Mouse (Mus musculus) gastrocnemius, adult 2 months (tissue): ENCODE measurements at regions not wholly inside any gene's neighbourhood (a gene's known extent, or its start where the extent isn't known, plus 50 kb on each side); places are given as distances from the start of the nearest gene placed in this dataset.

Experiments
- DNase-seq: peaks from one replicate; pipeline ENCODE4 v3.0.0; 2022
- H3K27ac ChIP-seq: fragments of 200-600 bp; 2 replicates; pipeline ENCODE4 v1.8.1; 2022; ENCODE audit warnings: mild to moderate bottlenecking
- H3K4me3 ChIP-seq: fragments of 200-600 bp; 2 replicates; pipeline ENCODE4 v1.8.1; 2022; ENCODE audit warnings: mild to moderate bottlenecking, moderate library complexity
- CTCF ChIP-seq: fragments of 200-600 bp; IDR thresholded peaks from 2 replicates; pipeline ENCODE4 v1.8.1; 2022; ENCODE audit warnings: antibody characterized with exemption, mild to moderate bottlenecking, moderate library complexity
- intact Hi-C: fragments of 180-260 bp; cut with DNase I; formaldehyde crosslinking; loops from one replicate; pipeline ENCODE4 v1.15.1; 2025

GRCm38 (mm10) chr12:54385401-54385800, 181.7 kb upstream of the Egln3 start:
- peak; percentile 44 for DNase-seq
- intact Hi-C loops, result no loop called here
- no peak for TF ChIP-seq CTCF
- no peak overlapping the region for H3K4me3 ChIP-seq
- H3K27ac ChIP-seq, result no peak overlapping the region

- no peak for DNase-seq
- intact Hi-C loops, result no loop called here
- H3K27ac ChIP-seq, result no peak overlapping the region
Observed at GRCm38 (mm10) chr12:54384116-54384515, 180.5 kb upstream of the Egln3 start.

GRCm38 (mm10) chr12:54382965-54383364, 179.3 kb upstream of the Egln3 start:
- TF ChIP-seq CTCF, result no peak
- intact Hi-C loops, result no loop called here
- no peak overlapping the region for H3K4me3 ChIP-seq
- H3K27ac ChIP-seq, result no peak overlapping the region
- DNase-seq, result no peak

More at GRCm38 (mm10) chr12:54384116-54384515, 180.5 kb upstream of the Egln3 start:
- no peak overlapping the region for H3K4me3 ChIP-seq
- no peak for TF ChIP-seq CTCF

DNA sequence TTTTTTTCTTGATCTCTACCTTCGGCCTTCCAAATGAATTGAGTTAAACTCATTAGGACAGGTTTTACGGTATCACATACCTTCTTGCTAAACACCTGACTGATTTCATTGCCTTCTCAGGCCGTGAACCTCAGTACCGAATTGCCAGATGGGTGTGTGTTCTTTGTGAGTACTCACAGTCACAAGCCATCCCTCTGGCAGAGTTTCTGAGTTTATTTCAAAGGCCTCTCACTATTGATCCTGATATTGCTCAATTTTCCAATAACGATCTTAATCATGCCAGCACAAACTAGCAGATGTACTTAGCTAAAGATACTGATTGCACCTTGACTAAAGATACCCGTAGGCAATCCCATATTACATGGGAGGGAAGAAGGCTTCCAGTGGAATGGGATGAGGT, 178.4 kb upstream of the Egln3 start:
- intact Hi-C loops, result no loop called here
- DNase-seq, result no peak
- Histone ChIP-seq H3K27ac (no peak overlapping the region), H3K4me3 (no peak overlapping the region)
- TF ChIP-seq CTCF, result no peak

DNA sequence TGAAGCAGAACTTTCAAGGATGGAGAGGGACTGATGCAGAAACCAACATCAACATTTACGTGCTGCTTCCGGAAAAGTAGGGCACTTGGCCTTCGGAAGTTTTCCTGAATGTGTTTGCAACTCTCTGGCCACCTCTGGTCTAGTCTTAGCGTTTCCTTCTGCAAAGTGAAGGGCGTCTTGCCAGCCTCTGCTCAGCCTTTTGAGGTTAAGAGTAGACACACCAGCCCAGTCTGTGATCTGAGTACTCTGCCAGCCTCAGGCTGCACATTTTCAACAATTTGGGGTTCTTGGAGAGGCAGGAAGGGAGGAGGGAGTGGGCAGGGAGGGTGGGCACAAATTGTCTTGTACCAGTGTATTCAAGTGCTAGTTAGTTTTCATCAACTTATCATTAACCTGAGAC, 176.7 kb upstream of the Egln3 start:
- no peak for DNase-seq
- H3K27ac ChIP-seq, result no peak overlapping the region
- no peak for TF ChIP-seq CTCF
- H3K4me3 ChIP-seq, result no peak overlapping the region
- intact Hi-C loops, result no loop called here

GRCm38 (mm10) chr12:54378576-54378975, 174.9 kb upstream of the Egln3 start:
- no peak for DNase-seq
- intact Hi-C loops, result no loop called here
- no peak overlapping the region for H3K27ac ChIP-seq
- no peak overlapping the region for H3K4me3 ChIP-seq
- TF ChIP-seq CTCF, result no peak

GRCm38 (mm10) chr12:54374060-54374459, 170.4 kb upstream of the Egln3 start:
- intact Hi-C loops, result no loop called here
- no peak for DNase-seq
- no peak for TF ChIP-seq CTCF
- Histone ChIP-seq H3K4me3 (no peak overlapping the region), H3K27ac (no peak overlapping the region)

GRCm38 (mm10) chr12:54369217-54369616, 165.6 kb upstream of the Egln3 start:
- DNase-seq, result no peak
- Histone ChIP-seq H3K27ac (no peak overlapping the region), H3K4me3 (no peak overlapping the region)
- TF ChIP-seq CTCF, result no peak
- intact Hi-C loops, result no loop called here

DNA sequence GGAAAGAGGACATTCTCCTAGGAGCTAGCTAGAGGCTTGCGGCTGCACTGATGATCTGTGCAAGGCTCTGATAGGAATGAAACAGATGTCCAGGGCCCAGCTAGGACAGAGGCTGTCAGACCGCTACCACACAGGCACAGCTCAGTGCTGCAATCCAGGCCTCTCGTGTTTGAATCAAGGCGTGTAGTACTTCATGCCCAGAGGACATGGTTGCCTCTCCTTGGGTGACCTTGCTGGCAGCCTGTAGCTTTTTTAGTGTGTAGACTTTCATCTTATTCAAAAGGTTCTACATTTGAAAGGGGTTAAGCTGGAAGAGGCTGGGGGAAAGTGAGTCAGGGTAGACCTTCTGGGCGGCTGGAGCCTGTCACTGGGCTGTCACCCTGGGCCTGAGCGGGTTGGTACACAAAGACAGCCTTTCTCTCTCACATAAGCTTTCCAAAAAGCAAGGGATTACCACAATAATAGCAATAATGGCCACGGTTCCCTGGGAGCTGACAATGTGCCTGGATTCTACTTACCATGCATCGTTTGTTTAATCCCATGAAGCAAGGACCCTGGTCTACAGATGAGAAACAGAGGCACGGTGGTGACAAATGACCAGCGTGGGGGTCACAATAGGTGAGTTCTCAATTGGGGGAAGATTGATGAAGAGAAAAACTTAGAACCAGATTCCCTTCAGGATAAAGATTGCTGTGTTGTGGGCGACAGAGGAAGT, 160.9 kb upstream of the Egln3 start:
- intact Hi-C loops, result no loop called here
- no peak for TF ChIP-seq CTCF
- DNase-seq, result no peak
- H3K27ac ChIP-seq, result no peak overlapping the region
- no peak overlapping the region for H3K4me3 ChIP-seq

- intact Hi-C loops, result no loop called here
- no peak overlapping the region for H3K27ac ChIP-seq
- no peak overlapping the region for H3K4me3 ChIP-seq
- no peak for DNase-seq
- TF ChIP-seq CTCF, result no peak
Observed at GRCm38 (mm10) chr12:54361762-54362161, 158.1 kb upstream of the Egln3 start.

GRCm38 (mm10) chr12:54354187-54354586, 150.5 kb upstream of the Egln3 start:
- intact Hi-C loops, result loop anchor here (10.0 kb wide), 1 partner anchor 249 kb away; no protein-coding TSS in a partner anchor
- no peak for DNase-seq
- TF ChIP-seq CTCF, result no peak
- Histone ChIP-seq H3K27ac (no peak overlapping the region), H3K4me3 (no peak overlapping the region)

GRCm38 (mm10) chr12:54353694-54354093, 150.0 kb upstream of the Egln3 start:
- Histone ChIP-seq H3K27ac (no peak overlapping the region), H3K4me3 (no peak overlapping the region)
- TF ChIP-seq CTCF, result no peak
- intact Hi-C loops, result loop anchor here (10.0 kb wide), 1 partner anchor 249 kb away; no protein-coding TSS in a partner anchor
- no peak for DNase-seq

GRCm38 (mm10) chr12:54352963-54353606, 149.4 kb upstream of the Egln3 start:
- peak; percentile 46 for TF ChIP-seq CTCF
- intact Hi-C loops, result loop anchor here (10.0 kb wide), 1 partner anchor 248 kb away; no protein-coding TSS in a partner anchor
- H3K27ac ChIP-seq, result no peak overlapping the region
- no peak for DNase-seq
- no peak overlapping the region for H3K4me3 ChIP-seq
